Mouse (Mus musculus): ENCODE data around the gene Vkorc1. TPM values are rescaled to one million over a fixed set of nuclear protein-coding genes. Genes with fewer than 3 reads are reported as not detected.
"Not testable (repeated sequence)": the region's sequence is repeated elsewhere in the genome, so short reads cannot be mapped to it uniquely, and the experiment has no call there.

Vkorc1 gene
- polyA plus RNA-seq (2012; rRNA removed) = 56.9 and 75.1 TPM in 2 replicates

DNA sequence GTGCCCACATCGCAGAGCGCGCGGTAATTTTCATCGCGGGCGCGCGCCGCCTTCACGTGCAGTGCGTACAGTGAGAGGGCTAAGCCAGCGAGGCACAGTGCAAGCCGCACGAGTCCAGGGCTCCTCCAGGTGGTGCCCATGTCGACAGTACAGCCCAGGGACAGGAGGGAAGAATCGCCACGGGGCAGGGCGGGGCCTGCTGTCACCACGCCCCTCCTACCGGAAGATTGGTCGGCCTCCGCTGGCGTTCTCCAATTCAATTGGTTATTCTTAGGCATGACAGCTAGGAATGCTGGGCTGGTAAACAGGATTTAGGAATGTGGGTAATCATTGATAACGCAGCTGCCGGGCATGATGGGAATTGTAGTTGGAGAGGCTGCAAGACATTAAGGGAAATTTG lies at the start of gene Vkorc1, which contains the start of gene Gm21974:
TSS of gene Vkorc1 (minus strand) at position 176 of the 400 bp plus-strand sequence.
TSS of gene Gm21974 (minus strand) at position 13 of the 400 bp plus-strand sequence.
- TF ChIP-seq POLR2A (IDR thresholded peaks at IDR 0.05; ENCODE audit: control insufficient read depth, extremely low read depth, insufficient read depth, low read length, poor library complexity) = 0 out of 2 replicates have a peak, but pooled peaks have one; percentile 29
- TF ChIP-seq CTCF (IDR thresholded peaks at IDR 0.05; ENCODE audit: borderline replicate concordance, control insufficient read depth, extremely low read depth, insufficient read depth, low read length, poor library complexity) = peak; percentile 58; the same call in 1 of the 2 replicates
- H3K4me1 ChIP-seq (replicated peaks; ENCODE audit: control insufficient read depth, insufficient read depth, low read length) = peaks cover 28% of the 10 kb centered on the region
- WGBS = under 1% methylated on average over 26 of the region's 26 CpGs
- no peak within 1 kb of the TSS for H3K27ac ChIP-seq (ENCODE audit: control insufficient read depth, insufficient read depth, low read length)
- H3K36me3 ChIP-seq (ENCODE audit: control insufficient read depth, insufficient read depth, low read length) = no peaks in the 10 kb centered on the region
- H3K27me3 ChIP-seq (ENCODE audit: control insufficient read depth, insufficient read depth, low read length) = no peaks in the 10 kb centered on the region
- H3K4me3 ChIP-seq (ENCODE audit: control insufficient read depth, insufficient read depth, low read length) = peak within 1 kb of the TSS; percentile 49
- DNase-seq = peak; percentile 88

DNA sequence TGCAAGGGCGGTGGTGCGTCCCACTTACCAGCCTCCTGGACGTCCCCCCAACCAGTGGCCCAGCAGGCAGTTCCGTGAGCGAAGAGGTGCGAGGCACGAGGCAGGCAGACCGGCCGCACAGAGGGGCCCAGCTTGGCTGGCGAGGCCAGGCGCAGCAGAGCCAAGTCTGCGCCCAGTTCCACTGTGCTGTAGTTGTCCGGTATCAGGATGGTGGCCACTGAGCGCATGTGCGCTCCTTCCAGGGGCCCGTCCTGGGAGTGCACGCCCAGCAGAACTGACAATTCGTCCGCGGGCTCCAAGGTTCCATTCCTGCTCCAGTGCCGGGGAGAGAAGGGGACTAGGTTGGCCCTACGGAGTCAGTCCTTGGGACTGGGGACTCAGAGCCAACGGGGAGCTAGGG lies 49.2 kb upstream of the Vkorc1 start:
- no peak for DNase-seq
- no peaks in the 10 kb centered on the region for H3K27me3 ChIP-seq (ENCODE audit: control insufficient read depth, insufficient read depth, low read length)
- no peak overlapping the region for H3K4me3 ChIP-seq (ENCODE audit: control insufficient read depth, insufficient read depth, low read length)
- H3K36me3 ChIP-seq (ENCODE audit: control insufficient read depth, insufficient read depth, low read length) = no peaks in the 10 kb centered on the region
- 69% methylated on average over 23 of the region's 23 CpGs for WGBS
- H3K4me1 ChIP-seq (replicated peaks; ENCODE audit: control insufficient read depth, insufficient read depth, low read length) = no peaks in the 10 kb centered on the region
- TF ChIP-seq POLR2A (IDR thresholded peaks at IDR 0.05; ENCODE audit: control insufficient read depth, extremely low read depth, insufficient read depth, low read length, poor library complexity) = no peak
- no peak for TF ChIP-seq CTCF (IDR thresholded peaks at IDR 0.05; ENCODE audit: borderline replicate concordance, control insufficient read depth, extremely low read depth, insufficient read depth, low read length, poor library complexity)
- no peak overlapping the region for H3K27ac ChIP-seq (ENCODE audit: control insufficient read depth, insufficient read depth, low read length)

- 56% methylated on average over 2 of the region's 2 CpGs for WGBS
These were observed 46.7 kb upstream of the Vkorc1 start for GRCm38 (mm10) chr7:127942097-127942496.

DNA sequence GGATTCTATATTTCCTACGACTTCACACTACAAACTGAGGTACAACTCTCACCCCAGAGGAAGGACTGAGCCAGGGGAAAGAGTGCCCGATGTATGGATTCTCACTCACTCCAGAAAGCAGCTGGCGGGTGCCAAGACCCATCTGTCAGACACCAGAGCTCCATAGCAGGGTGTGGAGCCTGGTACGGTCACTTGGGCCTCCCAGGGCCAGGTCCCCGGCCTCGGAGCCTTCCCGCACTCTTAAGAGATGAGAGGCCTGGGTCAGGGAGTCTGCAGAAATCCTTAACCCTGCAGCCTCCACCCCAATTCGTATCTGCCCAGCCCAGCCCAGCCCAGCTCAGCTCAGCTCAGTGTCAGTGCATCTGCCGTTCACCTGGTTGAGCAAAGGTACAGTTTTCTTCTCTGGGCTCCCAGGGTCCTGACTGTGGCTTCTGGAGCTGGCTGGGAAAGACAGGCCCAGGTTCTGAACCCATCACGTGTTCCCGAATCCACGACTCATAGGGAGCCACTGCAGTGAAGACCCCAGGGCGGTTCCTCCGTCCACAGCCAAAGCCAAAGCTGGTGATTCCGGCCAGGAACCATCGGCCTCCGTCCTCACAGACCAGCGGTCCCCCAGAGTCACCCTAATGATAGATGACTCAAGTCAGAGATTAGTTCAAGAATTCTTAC lies 40.9 kb upstream of the Vkorc1 start:
- 80% methylated on average over 18 of the region's 18 CpGs for WGBS
- no peaks in the 10 kb centered on the region for H3K36me3 ChIP-seq (ENCODE audit: control insufficient read depth, insufficient read depth, low read length)
- TF ChIP-seq CTCF (IDR thresholded peaks at IDR 0.05; ENCODE audit: borderline replicate concordance, control insufficient read depth, extremely low read depth, insufficient read depth, low read length, poor library complexity) = no peak
- no peak for TF ChIP-seq POLR2A (IDR thresholded peaks at IDR 0.05; ENCODE audit: control insufficient read depth, extremely low read depth, insufficient read depth, low read length, poor library complexity)
- no peaks in the 10 kb centered on the region for H3K27me3 ChIP-seq (ENCODE audit: control insufficient read depth, insufficient read depth, low read length)
- peaks cover 13% of the 10 kb centered on the region for H3K4me1 ChIP-seq (replicated peaks; ENCODE audit: control insufficient read depth, insufficient read depth, low read length)
- no peak overlapping the region for H3K27ac ChIP-seq (ENCODE audit: control insufficient read depth, insufficient read depth, low read length)
- peak overlapping the region; percentile 65; the same call in 1 of the 2 replicates for H3K4me3 ChIP-seq (ENCODE audit: control insufficient read depth, insufficient read depth, low read length)
- no peak for DNase-seq

More at GRCm38 (mm10) chr7:127942097-127942496, 46.7 kb upstream of the Vkorc1 start:
- DNase-seq; H3K4me1 ChIP-seq (replicated peaks; ENCODE audit: control insufficient read depth, insufficient read depth, low read length); H3K36me3 ChIP-seq (ENCODE audit: control insufficient read depth, insufficient read depth, low read length); H3K27me3 ChIP-seq (ENCODE audit: control insufficient read depth, insufficient read depth, low read length); H3K27ac ChIP-seq (ENCODE audit: control insufficient read depth, insufficient read depth, low read length); H3K4me3 ChIP-seq (ENCODE audit: control insufficient read depth, insufficient read depth, low read length): not testable (repeated sequence)

GRCm38 (mm10) chr7:127935748-127936159 lies 40.3 kb upstream of the Vkorc1 start:
- WGBS = 2% methylated on average over 38 of the region's 38 CpGs
- DNase-seq = no peak
- no peaks in the 10 kb centered on the region for H3K27me3 ChIP-seq (ENCODE audit: control insufficient read depth, insufficient read depth, low read length)
- no peaks in the 10 kb centered on the region for H3K36me3 ChIP-seq (ENCODE audit: control insufficient read depth, insufficient read depth, low read length)
- H3K27ac ChIP-seq (ENCODE audit: control insufficient read depth, insufficient read depth, low read length) = no peak overlapping the region
- TF ChIP-seq CTCF (IDR thresholded peaks at IDR 0.05; ENCODE audit: borderline replicate concordance, control insufficient read depth, extremely low read depth, insufficient read depth, low read length, poor library complexity) (no peak; the same call in 1 of the 2 replicates), POLR2A (IDR thresholded peaks at IDR 0.05; ENCODE audit: control insufficient read depth, extremely low read depth, insufficient read depth, low read length, poor library complexity) (no peak)
- peaks cover 14% of the 10 kb centered on the region for H3K4me1 ChIP-seq (replicated peaks; ENCODE audit: control insufficient read depth, insufficient read depth, low read length)
- peak overlapping the region; percentile 65 for H3K4me3 ChIP-seq (ENCODE audit: control insufficient read depth, insufficient read depth, low read length)

- Histone ChIP-seq H3K27ac (ENCODE audit: control insufficient read depth, insufficient read depth, low read length) (no peak overlapping the region), H3K36me3 (ENCODE audit: control insufficient read depth, insufficient read depth, low read length) (no peaks in the 10 kb centered on the region), H3K4me3 (ENCODE audit: control insufficient read depth, insufficient read depth, low read length) (peak overlapping the region; percentile 65), H3K4me1 (replicated peaks; ENCODE audit: control insufficient read depth, insufficient read depth, low read length) (peaks cover 14% of the 10 kb centered on the region), H3K27me3 (ENCODE audit: control insufficient read depth, insufficient read depth, low read length) (no peaks in the 10 kb centered on the region)
- peak; percentile 49; the same call in 1 of the 2 replicates for TF ChIP-seq POLR2A (IDR thresholded peaks at IDR 0.05; ENCODE audit: control insufficient read depth, extremely low read depth, insufficient read depth, low read length, poor library complexity)
- TF ChIP-seq CTCF (IDR thresholded peaks at IDR 0.05; ENCODE audit: borderline replicate concordance, control insufficient read depth, extremely low read depth, insufficient read depth, low read length, poor library complexity) = peak; percentile 96
- WGBS = 7% methylated on average over 30 of the region's 32 CpGs
- DNase-seq = peak; percentile 97
These were observed 39.8 kb upstream of the Vkorc1 start for GRCm38 (mm10) chr7:127935028-127935722.
